Mouse (Mus musculus) myocyte (in vitro differentiated cells): ENCODE measurements around the gene BC048671. TPM values are rescaled to one million over a fixed set of nuclear protein-coding genes. Genes with fewer than 3 reads are reported as not detected.
A peak's percentile ranks its signal among the peaks of the same experiment; 100 is the strongest.

ENCODE experiments used
- H3K27me3 ChIP-seq: one replicate; pipeline ENCODE4 v1.6.1; 2011; ENCODE audit not compliant: control insufficient read depth, insufficient read depth, insufficient read length
- H3K36me3 ChIP-seq: one replicate; pipeline ENCODE4 v1.6.1; 2011; ENCODE audit not compliant: control insufficient read depth, insufficient read depth
- H3K4me2 ChIP-seq: one replicate; pipeline ENCODE4 v1.6.1; 2011; ENCODE audit warnings: low read depth, control low read depth
- H3K4me3 ChIP-seq: one replicate; pipeline ENCODE4 v1.5.1; 2011; ENCODE audit warnings: mild to moderate bottlenecking, control low read depth, moderate library complexity
- H3K79me2 ChIP-seq: one replicate; pipeline ENCODE4 v1.6.1; 2011; ENCODE audit not compliant: control insufficient read depth, insufficient read depth
- H3ac ChIP-seq: one replicate; pipeline ENCODE4 v1.6.1; 2011; ENCODE audit not compliant: control insufficient read depth, insufficient read length
- CEBPB ChIP-seq: IDR thresholded peaks from 2 replicates; pipeline ENCODE4 v1.6.1; 2011; ENCODE audit warnings: mild to moderate bottlenecking, moderate library complexity; ENCODE audit not compliant: poor library complexity, insufficient read depth, severe bottlenecking
- E2F4 ChIP-seq: IDR thresholded peaks from one replicate; pipeline ENCODE4 v1.6.1; 2011; ENCODE audit warnings: mild to moderate bottlenecking, control low read depth, moderate library complexity; ENCODE audit not compliant: insufficient read depth
- MAX ChIP-seq: IDR thresholded peaks from one replicate; pipeline ENCODE4 v1.6.1; 2011; ENCODE audit warnings: low read depth, mild to moderate bottlenecking, control low read depth
- MYOD1 ChIP-seq, 3 experiments: IDR thresholded peaks; one replicate each; pipeline ENCODE4 v1.6.1; 2011; ENCODE audit warnings: control low read depth in 2 of 3, low read depth in 2 of 3, mild to moderate bottlenecking in 2 of 3, moderate library complexity in 1 of 3; ENCODE audit not compliant: insufficient read length in 2 of 3, control insufficient read depth in 1 of 3
- MYOG ChIP-seq, 3 experiments: IDR thresholded peaks; one replicate each; pipeline ENCODE4 v1.6.1; 2011; ENCODE audit warnings: control low read depth in 2 of 3, low read depth in 2 of 3, mild to moderate bottlenecking in 2 of 3; ENCODE audit not compliant: insufficient read length in 2 of 3, control insufficient read depth in 1 of 3, insufficient read depth in 1 of 3
- POLR2A ChIP-seq: IDR thresholded peaks from one replicate; pipeline ENCODE4 v1.6.1; 2011; ENCODE audit warnings: low read depth, mild to moderate bottlenecking, control low read depth, moderate library complexity; ENCODE audit not compliant: insufficient read length
- POLR2AphosphoS2 ChIP-seq: IDR thresholded peaks from one replicate; pipeline ENCODE4 v1.6.1; 2011; ENCODE audit warnings: low read depth, control low read depth; ENCODE audit not compliant: insufficient read length
- REST ChIP-seq: IDR thresholded peaks from one replicate; pipeline ENCODE4 v1.6.1; 2011; ENCODE audit warnings: mild to moderate bottlenecking, control low read depth, moderate library complexity; ENCODE audit not compliant: insufficient read depth, insufficient read length
- SRF ChIP-seq: IDR thresholded peaks from one replicate; pipeline ENCODE4 v1.6.1; 2011; ENCODE audit warnings: low read depth; ENCODE audit not compliant: control insufficient read depth, insufficient read length
- TCF12 ChIP-seq: IDR thresholded peaks from one replicate; pipeline ENCODE4 v1.6.1; 2011; ENCODE audit warnings: mild to moderate bottlenecking, control low read depth; ENCODE audit not compliant: poor library complexity, insufficient read depth, severe bottlenecking
- TCF3 ChIP-seq: IDR thresholded peaks from one replicate; pipeline ENCODE4 v1.6.1; 2011; ENCODE audit warnings: low read depth, control low read depth; ENCODE audit not compliant: insufficient read length
- USF1 ChIP-seq: IDR thresholded peaks from one replicate; pipeline ENCODE4 v1.6.1; 2011; ENCODE audit warnings: low read depth, mild to moderate bottlenecking, control low read depth, moderate library complexity
- polyA plus RNA-seq: library from polyadenylated mRNA; unstranded; fragments of >200 nt; fragmentation: generic; extraction: Trizol; gene quantifications from one replicate; pipeline ENCODE4 v1.2.1, GENCODE M21; 2012; ENCODE audit warnings: missing spikeins

The BC048671 gene
- polyA plus RNA-seq, 1 experiment, result not detected

DNA sequence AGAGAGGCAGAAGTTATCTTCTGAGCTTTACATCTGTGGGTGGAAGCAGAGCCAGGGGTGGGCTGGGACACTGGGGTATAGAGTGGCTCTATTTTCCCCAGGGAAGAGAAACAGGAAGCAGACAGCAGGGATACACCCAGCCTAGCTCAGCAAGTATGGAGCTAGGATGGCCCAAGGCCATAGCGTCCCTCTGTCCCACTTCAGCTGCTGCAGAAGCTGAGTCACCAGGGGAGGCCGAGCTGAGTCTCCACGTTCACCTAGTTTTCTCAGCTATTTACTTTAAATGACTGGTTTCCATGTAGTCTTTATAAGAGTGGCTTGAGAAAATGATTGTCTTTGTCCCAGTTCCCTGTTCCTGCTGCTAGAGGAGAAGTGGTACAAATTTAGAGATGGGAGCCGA lies 47.5 kb downstream of the BC048671 start:
- Histone ChIP-seq H3K4me3 (no peak overlapping the region), H3K4me2 (no peak overlapping the region), H3K36me3 (no peaks in the 10 kb centered on the region), H3K27me3 (peaks cover 18% of the 10 kb centered on the region), H3K79me2 (no peaks in the 10 kb centered on the region), H3ac (no peak overlapping the region)
- TF ChIP-seq POLR2A (no peak), MAX (no peak), E2F4 (no peak), SRF (no peak), MYOG (IDR thresholded peaks at IDR 0.05; ENCODE audit: control insufficient read depth in 1 of 3, insufficient read depth in 1 of 3, insufficient read length in 2 of 3, low read depth in 2 of 3) (no peak), TCF12 (no peak), USF1 (no peak), MYOD1 (IDR thresholded peaks at IDR 0.05; ENCODE audit: control insufficient read depth in 1 of 3, insufficient read length in 2 of 3, low read depth in 2 of 3) (no peak), TCF3 (no peak), REST (no peak), POLR2AphosphoS2 (no peak), CEBPB (no peak)

DNA sequence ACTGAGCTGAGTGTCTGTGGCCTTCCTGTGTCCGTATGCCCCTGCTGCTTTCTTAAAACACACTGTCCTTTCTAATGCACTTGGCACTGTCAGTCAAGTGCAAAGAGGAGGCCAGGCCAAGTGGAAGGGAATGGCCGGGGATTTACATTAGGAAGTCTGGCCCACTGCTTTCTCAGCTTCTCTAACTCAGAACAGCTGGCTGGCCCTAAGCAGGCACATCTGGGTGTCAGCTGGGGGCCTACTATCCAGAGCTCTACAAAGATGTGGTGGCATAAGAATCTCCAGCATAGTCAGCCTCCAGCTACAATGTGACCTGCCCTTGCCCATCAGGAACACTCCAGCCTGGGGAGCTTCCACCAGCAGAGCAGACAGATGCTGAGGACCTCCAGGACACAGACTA lies 49.0 kb downstream of the BC048671 start:
- TF ChIP-seq USF1, result no peak
- TF ChIP-seq TCF3, result no peak
- TF ChIP-seq E2F4, result no peak
- TF ChIP-seq CEBPB, result no peak
- peak in 2 of 3 experiments; percentile 41 to 68 for TF ChIP-seq MYOD1 (IDR thresholded peaks at IDR 0.05; ENCODE audit: control insufficient read depth in 1 of 3, insufficient read length in 2 of 3, low read depth in 2 of 3)
- Histone ChIP-seq H3K4me3 (no peak overlapping the region), H3K79me2 (no peaks in the 10 kb centered on the region)

More for the DNA sequence above, 49.0 kb downstream of the BC048671 start:
- no peak overlapping the region for H3ac ChIP-seq
- peaks cover 13% of the 10 kb centered on the region for H3K27me3 ChIP-seq
- no peaks in the 10 kb centered on the region for H3K36me3 ChIP-seq
- H3K4me2 ChIP-seq, result no peak overlapping the region

Other genes starting within 250 kb of the BC048671 start
- gene Vmn1r49, start 222.7 kb upstream of the BC048671 start, polyA plus RNA-seq, result not detected
- not detected for gene Vmn1r50, start 199.8 kb upstream of the BC048671 start, polyA plus RNA-seq
- gene Vmn1r51, start 178.6 kb upstream of the BC048671 start, polyA plus RNA-seq, result not detected
- gene Vmn1r52, start 126.4 kb upstream of the BC048671 start, polyA plus RNA-seq, result not detected
- gene V1ra8, start 98.4 kb upstream of the BC048671 start, polyA plus RNA-seq, result not detected
- gene Vmn1r53, start 76.8 kb upstream of the BC048671 start, polyA plus RNA-seq, result not detected
- gene Vmn1r54, start 54.9 kb upstream of the BC048671 start, polyA plus RNA-seq, result not detected
- 3.9 TPM for gene Chst13, start 24.0 kb downstream of the BC048671 start, polyA plus RNA-seq
- not detected for gene Uroc1, start 32.1 kb downstream of the BC048671 start, polyA plus RNA-seq
- gene Zxdc, start 68.3 kb downstream of the BC048671 start, polyA plus RNA-seq, result 7.6 TPM
- 0.02 TPM for gene Cfap100, start 127.6 kb downstream of the BC048671 start, polyA plus RNA-seq
- 1.8 TPM for gene Klf15, start 161.4 kb downstream of the BC048671 start, polyA plus RNA-seq
- gene Aldh1l1, start 185.2 kb downstream of the BC048671 start, polyA plus RNA-seq, result 1.1 TPM